Mouse (Mus musculus): ENCODE results near the gene Olfm1. TPM values are rescaled to one million over a fixed set of nuclear protein-coding genes. Genes with fewer than 3 reads are reported as not detected.

Gene Olfm1
- polyA plus RNA-seq (2017; shearing (Covaris generic)): not detected

DNA sequence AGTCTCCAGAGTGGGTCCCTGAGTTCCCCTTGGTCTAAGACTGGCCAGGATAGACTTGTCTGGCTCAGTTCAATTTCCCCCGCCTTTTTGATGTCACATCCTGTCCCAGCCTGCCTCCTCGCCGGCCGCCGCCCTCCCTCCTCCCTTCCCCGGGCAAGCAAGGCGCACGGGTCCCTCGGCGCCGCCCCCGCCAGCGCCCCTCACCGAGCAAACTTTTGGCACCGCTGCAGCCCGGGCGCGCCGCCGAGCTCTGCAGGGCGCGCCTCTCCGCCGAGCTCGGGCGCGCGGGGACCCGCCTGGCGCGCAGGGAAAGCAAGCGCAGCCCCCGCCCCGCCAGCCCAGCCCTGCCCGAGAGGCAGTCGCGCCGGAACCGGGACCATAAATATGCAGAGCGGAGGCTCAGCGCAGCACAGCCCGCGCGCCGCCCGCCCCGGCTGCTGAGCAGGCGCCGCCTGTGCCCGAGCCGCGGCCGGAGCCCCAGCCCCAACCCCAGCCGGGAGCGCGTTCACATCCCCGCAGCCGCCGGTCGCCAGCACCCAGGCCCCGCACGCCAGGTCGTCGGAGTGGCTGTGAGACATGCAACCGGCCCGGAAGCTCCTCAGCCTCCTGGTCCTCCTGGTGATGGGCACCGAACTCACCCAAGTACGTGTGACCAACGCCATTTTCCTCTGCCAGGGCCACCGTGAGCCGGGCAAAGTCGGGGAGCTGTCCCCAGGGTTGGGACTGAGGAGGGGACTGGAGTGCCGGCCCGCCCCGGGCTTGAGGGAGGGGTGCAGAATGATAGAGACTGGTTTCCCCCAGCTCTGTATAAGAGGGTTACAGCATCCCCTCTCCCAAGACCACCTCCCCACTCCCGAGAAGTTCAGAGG, at the start of gene Olfm1:
Olfm1 (plus strand) TSS at position 172 of the 869 bp plus-strand sequence.

Other genes with a start within 250 kb of the Olfm1 start
- not detected for gene Fcnb, start 108.1 kb upstream of the Olfm1 start, polyA plus RNA-seq (2017; shearing (Covaris generic))

Measured in CD4-positive, CD25-positive, alpha-beta regulatory T cell, adult 9 weeks (primary cell).